Mouse (Mus musculus) limb, embryonic 15.5 days (tissue): ENCODE data around the gene Slc5a11. TPM values are rescaled to one million over a fixed set of nuclear protein-coding genes. Genes with fewer than 3 reads are reported as not detected.

ENCODE experiments used
- ATAC-seq: fragments of 200-750 bp; cut with Nextera tagmentation; 2 replicates; pipeline ENCODE4 v1.8.0; 2017; ENCODE audit warnings: low read depth, moderate TSS enrichment; ENCODE audit not compliant: insufficient number of reproducible peaks, low FRiP score, low TSS enrichment
- H3K27ac ChIP-seq: fragments of 300-500 bp; sonication (generic); 2 replicates; pipeline ENCODE4 v1.5.1; 2015; ENCODE audit warnings: moderate library complexity, mild to moderate bottlenecking, inconsistent platforms
- H3K27me3 ChIP-seq: fragments of 300-500 bp; sonication (generic); 2 replicates; pipeline ENCODE4 v1.6.1; 2015; ENCODE audit warnings: inconsistent platforms
- H3K36me3 ChIP-seq: fragments of 300-500 bp; sonication (generic); 2 replicates; pipeline ENCODE4 v1.6.1; 2015; ENCODE audit warnings: inconsistent platforms
- H3K4me1 ChIP-seq: fragments of 300-500 bp; sonication (generic); 2 replicates; pipeline ENCODE4 v1.6.1; 2015; ENCODE audit warnings: inconsistent platforms
- H3K4me2 ChIP-seq: fragments of 300-500 bp; sonication (generic); 2 replicates; pipeline ENCODE4 v1.6.1; 2015; ENCODE audit warnings: mild to moderate bottlenecking, inconsistent platforms
- H3K4me3 ChIP-seq: fragments of 300-500 bp; sonication (generic); 2 replicates; pipeline ENCODE4 v1.5.1; 2015; ENCODE audit warnings: mild to moderate bottlenecking, inconsistent platforms
- H3K9ac ChIP-seq: fragments of 300-500 bp; sonication (generic); 2 replicates; pipeline ENCODE4 v1.6.1; 2015; ENCODE audit warnings: inconsistent platforms
- H3K9me3 ChIP-seq: fragments of 300-500 bp; sonication (generic); 2 replicates; pipeline ENCODE4 v1.6.1; 2016; ENCODE audit warnings: inconsistent platforms
- WGBS: fragments of 180-500 bp; shearing (Covaris S2); methylation state at CpG from one replicate; pipeline ENCODE4 v1.1.7; 2015; 5-methylcytosine and 5-hydroxymethylcytosine counted together
- polyA plus RNA-seq: library from polyadenylated mRNA; unstranded; fragments of >200 nt; fragmentation: Nextera tagmentation; extraction: Ambion mirVana; gene quantifications from 2 replicates; pipeline ENCODE4 v1.2.1, GENCODE M21; 2015

Slc5a11 gene
- polyA plus RNA-seq, 1 experiment from 2014 or later = not detected

DNA sequence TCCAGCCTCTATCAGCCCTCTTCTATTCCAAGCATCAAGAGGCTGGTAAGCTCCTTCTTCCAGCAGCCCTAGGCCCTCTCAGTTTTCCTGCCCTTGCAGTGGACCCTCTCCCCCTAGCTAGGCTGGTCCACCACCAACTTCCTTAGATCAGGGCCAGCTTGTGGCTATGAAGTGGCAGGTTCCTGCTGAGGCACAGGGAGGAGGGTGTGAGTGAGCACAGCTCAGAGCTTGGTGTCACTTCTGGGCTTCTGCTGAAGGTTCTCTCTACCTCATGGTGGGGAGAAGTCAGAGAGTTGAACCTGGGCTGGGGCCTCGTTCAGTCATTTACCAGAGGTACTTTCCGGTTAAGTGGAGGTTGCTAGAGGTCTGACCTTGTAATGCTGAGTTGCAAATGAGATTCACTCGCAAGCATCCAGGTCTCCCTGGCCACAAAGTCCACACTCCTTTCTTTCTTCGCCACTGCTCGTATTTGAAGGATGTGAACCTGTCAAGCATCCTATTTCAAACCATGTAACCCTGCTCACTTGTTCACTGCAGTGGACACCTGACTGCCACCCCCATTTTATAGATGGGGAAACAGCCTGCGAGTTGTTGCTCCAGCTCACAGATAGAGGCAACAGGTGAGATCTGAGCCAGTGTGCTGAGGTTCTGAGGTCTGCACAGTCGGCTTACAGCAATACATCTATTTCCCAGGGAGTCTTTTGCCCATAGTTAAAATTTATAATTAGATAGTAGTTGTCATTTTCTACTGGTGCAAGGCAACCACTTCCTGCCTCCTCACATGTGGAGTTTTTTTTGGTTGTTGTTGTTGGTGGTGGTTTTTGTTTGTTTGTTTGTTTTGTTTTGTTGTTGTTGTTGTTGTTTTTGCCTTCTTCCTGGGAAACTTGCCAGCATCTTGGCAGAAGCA, 3.1 kb downstream of the Slc5a11 start:
- WGBS = 72% methylated on average over 7 of the region's 7 CpGs
- Histone ChIP-seq H3K9ac (no peak overlapping the region), H3K27me3 (no peaks in the 10 kb centered on the region), H3K36me3 (no peaks in the 10 kb centered on the region), H3K9me3 (no peaks in the 10 kb centered on the region), H3K27ac (no peak overlapping the region), H3K4me3 (no peak overlapping the region), H3K4me1 (peaks cover 14% of the 10 kb centered on the region), H3K4me2 (no peak overlapping the region)
- ATAC-seq = no peak

DNA sequence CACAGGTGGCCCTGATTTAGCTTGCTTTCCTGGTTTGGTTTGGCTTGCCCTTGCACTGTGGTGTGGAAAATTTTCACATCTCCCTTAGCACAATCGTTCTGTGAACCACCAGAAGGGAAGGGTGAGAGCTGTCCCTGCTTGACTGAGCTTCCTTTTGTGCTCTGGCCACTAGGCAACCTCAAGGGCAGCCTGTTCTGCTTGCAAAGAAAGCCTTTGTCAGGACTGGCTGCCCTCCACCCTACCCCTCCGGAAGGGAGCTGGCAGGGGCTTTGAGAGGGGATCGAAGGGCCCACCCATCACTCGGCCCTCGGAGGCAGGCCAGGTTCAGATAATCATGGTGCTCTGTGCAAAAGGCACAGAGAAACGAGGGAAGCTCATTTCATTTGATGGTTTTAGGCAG, 4.0 kb downstream of the Slc5a11 start:
- Histone ChIP-seq H3K27ac (no peak overlapping the region), H3K9ac (no peak overlapping the region), H3K4me1 (peaks cover 14% of the 10 kb centered on the region), H3K4me3 (no peak overlapping the region), H3K9me3 (no peaks in the 10 kb centered on the region), H3K27me3 (no peaks in the 10 kb centered on the region), H3K4me2 (no peak overlapping the region), H3K36me3 (no peaks in the 10 kb centered on the region)
- ATAC-seq = no peak
- whole genome bisulfite sequencing = 46% methylated on average over 6 of the region's 6 CpGs

GRCm38 (mm10) chr7:123219781-123220632, 5.4 kb downstream of the Slc5a11 start:
- Histone ChIP-seq H3K9ac (no peak overlapping the region), H3K27ac (no peak overlapping the region), H3K4me3 (no peak overlapping the region), H3K4me1 (peaks cover 11% of the 10 kb centered on the region), H3K36me3 (no peaks in the 10 kb centered on the region), H3K27me3 (no peaks in the 10 kb centered on the region), H3K9me3 (no peaks in the 10 kb centered on the region), H3K4me2 (no peak overlapping the region)
- 57% methylated on average over 13 of the region's 13 CpGs for WGBS
- no peak for ATAC-seq

GRCm38 (mm10) chr7:123220633-123220942, 6.0 kb downstream of the Slc5a11 start:
- Histone ChIP-seq H3K4me1 (peaks cover 11% of the 10 kb centered on the region), H3K27me3 (no peaks in the 10 kb centered on the region), H3K4me2 (no peak overlapping the region), H3K9me3 (no peaks in the 10 kb centered on the region), H3K4me3 (no peak overlapping the region), H3K9ac (no peak overlapping the region), H3K27ac (no peak overlapping the region), H3K36me3 (no peaks in the 10 kb centered on the region)
- ATAC-seq = no peak
- 55% methylated on average over 2 of the region's 2 CpGs for WGBS

DNA sequence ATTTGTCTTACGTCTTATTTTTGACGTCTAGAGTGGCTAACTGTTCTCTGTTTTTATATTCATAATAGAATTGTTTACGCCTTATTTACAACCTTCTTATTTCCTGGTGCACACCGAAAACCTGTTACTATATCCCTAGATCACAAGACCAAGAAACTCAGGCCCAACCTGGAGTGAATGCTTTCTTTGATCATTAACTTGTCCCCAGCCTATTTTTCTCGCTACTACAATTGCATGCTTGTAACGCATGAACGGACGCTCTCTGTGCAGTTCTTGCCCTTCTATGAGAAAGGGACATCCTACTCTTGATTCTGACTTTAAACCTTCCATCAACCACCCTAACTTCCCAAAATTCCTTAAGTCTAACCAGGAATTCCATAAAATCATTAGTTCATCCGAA, 9.5 kb downstream of the Slc5a11 start:
- Histone ChIP-seq H3K4me2 (no peak overlapping the region), H3K4me3 (no peak overlapping the region), H3K36me3 (no peaks in the 10 kb centered on the region), H3K27me3 (no peaks in the 10 kb centered on the region), H3K4me1 (peaks cover 8% of the 10 kb centered on the region), H3K9me3 (no peaks in the 10 kb centered on the region), H3K9ac (no peak overlapping the region), H3K27ac (no peak overlapping the region)
- no peak for ATAC-seq
- 76% methylated on average over 9 of the region's 9 CpGs for WGBS

- no peaks in the 10 kb centered on the region for H3K9me3 ChIP-seq
- no peaks in the 10 kb centered on the region for H3K36me3 ChIP-seq
- no peak for ATAC-seq
- H3K4me2 ChIP-seq = no peak overlapping the region
- WGBS = 71% methylated on average over 4 of the region's 4 CpGs
- H3K27me3 ChIP-seq = no peaks in the 10 kb centered on the region
- no peak overlapping the region for H3K9ac ChIP-seq
- no peak overlapping the region for H3K27ac ChIP-seq
- H3K4me3 ChIP-seq = no peak overlapping the region
- peaks cover 5% of the 10 kb centered on the region for H3K4me1 ChIP-seq
These were observed 10.6 kb downstream of the Slc5a11 start for GRCm38 (mm10) chr7:123225159-123225558.

DNA sequence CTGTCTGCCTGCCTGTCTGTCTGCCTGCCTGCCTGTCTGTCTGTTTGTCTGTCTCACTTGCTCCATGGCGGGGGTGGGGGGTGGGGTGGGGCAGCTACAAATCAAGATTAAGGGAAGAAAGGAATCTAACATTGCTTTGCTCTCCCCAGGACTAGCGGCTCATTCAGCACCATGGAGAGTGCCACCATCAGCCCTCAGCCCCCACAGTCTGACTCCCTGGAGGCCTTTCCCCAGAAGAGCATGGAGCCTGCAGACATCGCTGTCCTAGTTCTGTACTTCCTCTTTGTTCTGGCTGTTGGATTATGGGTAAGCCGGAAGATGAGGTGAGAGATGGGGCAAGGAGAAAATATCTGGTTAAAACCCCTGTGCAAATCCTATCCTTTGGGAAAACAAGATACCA, 20.9 kb downstream of the Slc5a11 start:
- H3K9ac ChIP-seq = no peak overlapping the region
- WGBS = 18% methylated on average over 4 of the region's 4 CpGs
- H3K4me2 ChIP-seq = no peak overlapping the region
- H3K27me3 ChIP-seq = no peaks in the 10 kb centered on the region
- H3K36me3 ChIP-seq = no peaks in the 10 kb centered on the region
- H3K9me3 ChIP-seq = no peaks in the 10 kb centered on the region
- H3K27ac ChIP-seq = no peak overlapping the region
- ATAC-seq = no peak
- H3K4me1 ChIP-seq = no peaks in the 10 kb centered on the region
- H3K4me3 ChIP-seq = no peak overlapping the region

GRCm38 (mm10) chr7:123238621-123239020, 24.0 kb downstream of the Slc5a11 start:
- Histone ChIP-seq H3K27ac (no peak overlapping the region), H3K27me3 (no peaks in the 10 kb centered on the region), H3K9ac (no peak overlapping the region), H3K4me3 (no peak overlapping the region), H3K9me3 (no peaks in the 10 kb centered on the region), H3K4me1 (no peaks in the 10 kb centered on the region), H3K4me2 (no peak overlapping the region), H3K36me3 (no peaks in the 10 kb centered on the region)
- 75% methylated on average over 4 of the region's 4 CpGs for WGBS
- ATAC-seq = no peak

- Histone ChIP-seq H3K4me2 (no peak overlapping the region), H3K9me3 (no peaks in the 10 kb centered on the region), H3K36me3 (no peaks in the 10 kb centered on the region), H3K9ac (no peak overlapping the region), H3K4me3 (no peak overlapping the region), H3K4me1 (no peaks in the 10 kb centered on the region), H3K27ac (no peak overlapping the region), H3K27me3 (no peaks in the 10 kb centered on the region)
- WGBS = 72% methylated on average over 6 of the region's 6 CpGs
- no peak for ATAC-seq
These were observed 25.5 kb downstream of the Slc5a11 start for GRCm38 (mm10) chr7:123240064-123240463.

DNA sequence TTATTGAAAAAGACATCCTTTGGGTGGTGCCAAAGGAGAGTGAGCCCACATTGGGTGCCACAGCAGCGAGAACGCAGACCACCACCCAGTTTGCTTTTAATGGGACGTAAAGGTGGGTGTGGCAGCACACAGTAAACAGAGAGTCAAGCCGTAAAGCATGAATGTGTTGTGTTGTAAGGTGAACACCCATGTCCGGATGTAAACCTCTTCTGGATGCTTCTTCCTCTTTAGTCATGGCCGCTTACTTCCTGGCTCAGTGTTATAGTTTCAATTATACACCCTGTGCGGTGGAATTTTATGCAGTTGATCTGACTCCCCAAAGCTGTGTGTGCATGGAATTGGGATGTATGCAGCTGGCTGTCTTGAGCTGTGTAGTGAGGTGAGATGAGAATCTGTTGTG, 27.7 kb downstream of the Slc5a11 start:
- Histone ChIP-seq H3K4me1 (no peaks in the 10 kb centered on the region), H3K9ac (no peak overlapping the region), H3K9me3 (no peaks in the 10 kb centered on the region), H3K27ac (no peak overlapping the region), H3K4me3 (no peak overlapping the region), H3K4me2 (no peak overlapping the region), H3K27me3 (no peaks in the 10 kb centered on the region), H3K36me3 (no peaks in the 10 kb centered on the region)
- 79% methylated on average over 7 of the region's 7 CpGs for WGBS
- ATAC-seq = no peak

GRCm38 (mm10) chr7:123244833-123245232, 30.3 kb downstream of the Slc5a11 start:
- no peak for ATAC-seq
- H3K9ac ChIP-seq = no peak overlapping the region
- H3K27ac ChIP-seq = no peak overlapping the region
- H3K9me3 ChIP-seq = no peaks in the 10 kb centered on the region
- H3K36me3 ChIP-seq = no peaks in the 10 kb centered on the region
- no peak overlapping the region for H3K4me2 ChIP-seq
- no peaks in the 10 kb centered on the region for H3K27me3 ChIP-seq
- H3K4me1 ChIP-seq = no peaks in the 10 kb centered on the region
- H3K4me3 ChIP-seq = no peak overlapping the region
- WGBS = 82% methylated on average over 1 of the region's 1 CpGs

DNA sequence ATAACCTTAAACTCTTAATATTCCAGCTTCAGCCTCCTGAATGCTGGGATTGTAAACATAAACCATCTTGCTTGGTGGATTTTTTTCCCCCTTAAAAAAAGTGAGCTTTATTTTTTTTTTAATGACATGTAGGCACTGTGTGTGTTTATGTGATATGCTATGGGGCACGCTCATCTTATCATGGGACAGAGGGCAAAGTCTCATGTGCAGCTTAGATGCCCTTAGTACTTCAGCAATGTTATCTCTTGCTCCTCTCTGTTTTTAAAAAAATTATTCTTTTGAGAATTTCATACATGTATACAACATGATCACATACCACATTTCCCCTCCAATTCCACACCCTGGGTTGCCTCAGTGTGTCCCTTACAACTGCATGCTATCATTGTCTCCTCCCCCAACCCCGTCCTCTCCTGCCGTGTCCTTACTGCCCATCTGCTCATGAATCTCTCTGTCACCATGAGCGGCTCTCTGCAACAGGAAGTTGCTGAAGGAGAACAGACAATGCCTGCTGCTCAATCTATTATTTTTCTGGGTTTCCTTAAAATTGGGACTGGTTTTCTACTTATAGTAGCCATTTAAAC, 32.0 kb downstream of the Slc5a11 start:
- no peak overlapping the region for H3K27ac ChIP-seq
- H3K4me2 ChIP-seq = no peak overlapping the region
- no peaks in the 10 kb centered on the region for H3K4me1 ChIP-seq
- ATAC-seq = no peak
- no peaks in the 10 kb centered on the region for H3K36me3 ChIP-seq
- no peaks in the 10 kb centered on the region for H3K9me3 ChIP-seq
- no peak overlapping the region for H3K4me3 ChIP-seq
- H3K9ac ChIP-seq = no peak overlapping the region
- WGBS = 61% methylated on average over 4 of the region's 4 CpGs
- no peaks in the 10 kb centered on the region for H3K27me3 ChIP-seq
